Mouse (Mus musculus) heart, embryonic 13.5 days (tissue): ENCODE results near the gene Cldn6. TPM values are rescaled to one million over a fixed set of nuclear protein-coding genes. Genes with fewer than 3 reads are reported as not detected.
A peak's percentile ranks its signal among the peaks of the same experiment; 100 is the strongest.

Source experiments
- ATAC-seq: fragments of 200-750 bp; cut with Nextera tagmentation; 2 replicates; pipeline ENCODE4 v1.8.0; 2017; ENCODE audit warnings: moderate TSS enrichment; ENCODE audit not compliant: insufficient number of reproducible peaks, low FRiP score, low TSS enrichment; ENCODE audit errors: extremely low read depth
- H3K27ac ChIP-seq: fragments of 300-500 bp; sonication (generic); replicated peaks from 2 replicates; pipeline ENCODE4 v1.5.1; 2015; ENCODE audit warnings: moderate library complexity, mild to moderate bottlenecking, inconsistent platforms
- H3K27me3 ChIP-seq: fragments of 300-500 bp; sonication (generic); replicated peaks from 2 replicates; pipeline ENCODE4 v1.6.1; 2015; ENCODE audit warnings: mild to moderate bottlenecking, inconsistent platforms
- H3K36me3 ChIP-seq: fragments of 300-500 bp; sonication (generic); 2 replicates; pipeline ENCODE4 v1.6.1; 2015; ENCODE audit warnings: mild to moderate bottlenecking, inconsistent platforms
- H3K4me1 ChIP-seq: fragments of 300-500 bp; sonication (generic); 2 replicates; pipeline ENCODE4 v1.6.1; 2015; ENCODE audit warnings: inconsistent platforms
- H3K4me2 ChIP-seq: fragments of 300-500 bp; sonication (generic); 2 replicates; pipeline ENCODE4 v1.6.1; 2015; ENCODE audit warnings: inconsistent platforms, mild to moderate bottlenecking, moderate library complexity
- H3K4me3 ChIP-seq: fragments of 300-500 bp; sonication (generic); 2 replicates; pipeline ENCODE4 v1.5.1; 2015; ENCODE audit warnings: moderate library complexity, mild to moderate bottlenecking, inconsistent platforms
- H3K9ac ChIP-seq: fragments of 300-500 bp; sonication (generic); 2 replicates; pipeline ENCODE4 v1.6.1; 2015; ENCODE audit warnings: inconsistent platforms, mild to moderate bottlenecking, moderate library complexity
- H3K9me3 ChIP-seq: fragments of 300-500 bp; sonication (generic); 2 replicates; pipeline ENCODE4 v1.6.1; 2016; ENCODE audit warnings: inconsistent platforms
- WGBS: fragments of 180-500 bp; shearing (Covaris S2); methylation state at CpG from one replicate; pipeline ENCODE4 v1.1.7; 2015; ENCODE audit warnings: mixed read lengths; 5-methylcytosine and 5-hydroxymethylcytosine counted together
- polyA plus RNA-seq: library from polyadenylated mRNA; unstranded; fragments of >200 nt; fragmentation: Nextera tagmentation; extraction: Ambion mirVana; gene quantifications from 2 replicates; pipeline ENCODE4 v1.2.1, GENCODE M21; 2015

Gene Cldn6
- 9.4 and 10.7 TPM in 2 replicates for polyA plus RNA-seq

DNA sequence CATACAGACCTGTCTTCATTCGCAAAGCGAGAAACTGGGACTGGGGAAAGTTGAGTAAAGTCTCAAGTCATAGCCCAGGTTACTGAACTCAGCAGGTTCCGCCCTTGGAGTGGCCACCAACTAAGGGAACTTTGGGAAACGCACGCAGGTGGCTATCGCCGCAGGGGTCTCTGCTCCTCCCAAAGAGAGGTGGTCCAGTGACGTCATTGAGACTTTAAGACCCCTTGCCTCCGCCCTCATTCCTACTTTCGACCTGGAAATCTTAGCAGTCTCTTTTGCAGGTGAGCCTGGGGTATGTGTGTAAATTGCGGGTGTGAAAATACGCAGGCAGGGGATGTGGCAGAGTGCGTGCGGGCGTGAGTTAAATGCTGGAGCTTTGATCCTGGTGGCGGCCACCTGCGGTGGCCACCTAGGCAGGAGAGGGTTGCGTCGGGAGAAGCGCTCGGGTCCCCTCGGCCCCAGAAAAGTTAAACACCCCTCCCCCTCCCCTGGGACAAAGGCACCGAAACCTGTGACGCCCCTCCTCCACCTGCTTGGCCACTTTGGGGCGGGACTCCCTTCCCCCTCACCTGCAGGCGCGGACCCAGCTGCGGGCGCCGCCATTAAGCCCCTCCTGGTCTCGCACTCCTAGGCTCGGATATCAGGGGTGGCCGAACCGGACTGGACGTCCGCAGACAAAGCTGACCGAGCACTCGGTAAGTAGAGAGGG lies at the start of gene Cldn6:
Cldn6 (plus strand) TSS at position 123 of the 709 bp plus-strand sequence.
- H3K27ac ChIP-seq, result no peak within 1 kb of the TSS
- H3K36me3 ChIP-seq, result peaks cover 5% of the 10 kb centered on the region; the same call in 1 of the 2 replicates
- peak within 1 kb of the TSS; percentile 41 for H3K4me3 ChIP-seq
- H3K9ac ChIP-seq, result peak within 1 kb of the TSS; percentile 58; the same call in 1 of the 2 replicates
- peak within 1 kb of the TSS; percentile 61 for H3K4me2 ChIP-seq
- H3K4me1 ChIP-seq, result peaks cover 34% of the 10 kb centered on the region
- no peaks in the 10 kb centered on the region for H3K9me3 ChIP-seq
- H3K27me3 ChIP-seq, result peaks cover 68% of the 10 kb centered on the region
- no peak for ATAC-seq
- 2% methylated on average over 38 of the region's 38 CpGs for WGBS

DNA sequence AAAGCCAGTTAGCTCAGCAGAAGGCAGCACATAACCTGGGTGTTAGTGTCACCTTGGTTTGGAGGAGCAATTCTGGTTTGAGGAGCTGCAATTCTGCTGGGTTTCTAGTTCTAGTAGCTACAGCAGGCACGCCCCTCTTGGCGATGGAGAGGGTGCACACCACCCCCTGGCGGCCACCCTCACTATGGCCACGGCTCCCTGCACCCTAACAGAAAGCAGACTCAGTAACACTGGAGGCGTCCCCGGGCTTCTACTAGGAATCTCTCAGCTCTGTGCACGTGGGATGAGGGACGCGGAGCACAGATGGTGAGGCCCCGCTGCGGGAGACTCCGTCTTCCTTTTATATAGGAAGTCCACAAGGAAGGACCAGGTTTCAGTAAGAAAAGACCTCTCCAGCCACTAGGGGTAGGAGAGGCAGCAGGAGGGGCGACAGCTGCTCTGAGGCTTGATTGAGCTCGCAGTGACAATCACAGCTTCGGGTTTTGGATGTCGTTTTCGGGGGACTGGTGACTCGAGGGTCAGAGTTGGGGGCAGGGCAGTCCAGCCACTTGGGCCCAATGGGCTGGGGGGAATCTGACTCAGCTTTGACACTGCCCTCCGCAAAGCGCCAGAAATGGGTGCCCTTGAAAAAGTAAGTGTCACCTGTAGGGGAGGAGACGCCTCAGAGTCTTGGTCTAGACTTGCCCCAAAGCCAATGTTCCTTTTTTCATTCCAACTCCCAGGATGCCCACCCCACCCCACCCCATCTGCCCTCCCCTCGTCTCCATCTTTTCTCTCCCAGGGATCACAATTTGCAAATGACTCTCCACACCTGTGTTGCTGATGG lies 48.6 kb upstream of the Cldn6 start:
- peak; percentile 33; the same call in 1 of the 2 replicates for ATAC-seq
- 16% methylated on average over 22 of the region's 22 CpGs for WGBS

DNA sequence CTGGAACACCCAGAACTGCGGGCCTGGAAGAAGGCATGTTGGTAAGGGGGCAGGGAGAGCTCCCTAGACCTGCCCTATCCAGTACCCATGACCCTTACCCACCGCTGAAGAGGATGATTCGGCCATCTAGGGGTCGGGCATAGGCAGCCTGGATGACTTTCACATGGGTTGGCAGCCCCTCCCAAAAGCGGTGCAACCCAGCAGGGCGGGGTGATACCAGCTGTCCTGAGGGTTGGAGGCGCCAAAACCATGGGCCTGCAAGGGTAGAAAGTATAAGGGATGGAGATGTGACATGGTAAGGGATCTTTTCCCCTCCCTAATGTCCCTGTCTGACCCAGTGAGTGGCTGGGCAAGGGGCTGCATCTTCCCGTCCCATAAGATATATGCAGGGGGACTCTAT lies 47.8 kb upstream of the Cldn6 start:
- no peak overlapping the region for H3K27ac ChIP-seq
- no peak for ATAC-seq
- peaks cover 4% of the 10 kb centered on the region; the same call in 1 of the 2 replicates for H3K4me1 ChIP-seq
- peaks cover 47% of the 10 kb centered on the region for H3K27me3 ChIP-seq
- no peak overlapping the region for H3K9ac ChIP-seq
- H3K36me3 ChIP-seq, result no peaks in the 10 kb centered on the region
- no peaks in the 10 kb centered on the region for H3K9me3 ChIP-seq
- WGBS, result 65% methylated on average over 8 of the region's 8 CpGs
- no peak overlapping the region for H3K4me2 ChIP-seq
- H3K4me3 ChIP-seq, result no peak overlapping the region

More for the DNA sequence above, 48.6 kb upstream of the Cldn6 start:
- Histone ChIP-seq H3K4me2 (peak overlapping the region; percentile 65), H3K9me3 (no peaks in the 10 kb centered on the region), H3K36me3 (no peaks in the 10 kb centered on the region), H3K9ac (peak overlapping the region; percentile 67), H3K27me3 (peaks cover 40% of the 10 kb centered on the region), H3K4me1 (peaks cover 4% of the 10 kb centered on the region; the same call in 1 of the 2 replicates), H3K4me3 (peak overlapping the region; percentile 32), H3K27ac (no peak overlapping the region)

DNA sequence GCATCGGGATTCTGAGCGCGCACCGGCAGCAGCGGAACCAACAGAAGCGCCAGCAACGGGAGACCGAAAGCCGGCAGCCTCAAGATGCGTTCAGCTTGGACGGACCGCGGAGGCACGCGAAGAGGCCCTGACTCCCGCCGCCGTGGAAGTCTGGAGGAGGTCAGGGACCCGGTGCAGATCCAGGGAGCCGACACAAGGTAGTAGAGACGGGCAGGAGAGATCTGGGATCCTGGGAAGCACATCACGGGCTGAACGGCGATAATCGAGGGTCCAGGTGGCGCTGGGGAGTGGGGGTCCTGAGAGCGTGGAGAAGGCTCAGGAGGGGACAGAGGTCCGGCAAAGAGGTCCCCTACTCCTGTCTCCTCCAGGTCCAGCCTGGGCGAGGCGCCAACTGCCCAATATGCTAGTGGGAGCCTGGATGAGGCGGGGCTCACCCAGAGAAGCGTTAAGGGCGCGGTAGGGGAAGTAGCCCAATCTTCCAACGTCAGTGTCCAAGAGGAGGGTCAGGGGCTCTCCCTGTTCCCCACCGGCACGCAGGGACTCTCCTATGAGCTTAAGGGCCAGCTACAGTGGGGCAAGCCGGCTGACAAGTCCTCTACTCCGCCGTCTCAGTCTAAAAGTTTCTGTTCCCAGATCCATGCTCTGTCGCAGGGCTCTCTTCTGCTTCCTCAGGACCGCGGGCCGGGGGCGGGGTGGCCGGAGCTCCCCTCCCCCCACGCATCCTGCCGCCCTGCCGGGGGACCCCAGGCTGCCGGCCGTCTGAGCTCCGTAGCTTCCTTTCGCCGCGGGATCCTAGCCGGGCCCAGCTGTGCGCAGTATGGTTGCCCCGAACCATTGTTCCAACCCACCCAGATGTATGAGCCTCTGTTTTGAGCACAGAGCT lies 34.2 kb upstream of the Cldn6 start, which contains the start of gene Mmp25:
Mmp25 (minus strand) TSS at position 665 of the 883 bp plus-strand sequence.
- no peak within 1 kb of the TSS for H3K27ac ChIP-seq
- 0 out of 2 replicates have a peak, but pooled peaks have one; percentile 10 for ATAC-seq

DNA sequence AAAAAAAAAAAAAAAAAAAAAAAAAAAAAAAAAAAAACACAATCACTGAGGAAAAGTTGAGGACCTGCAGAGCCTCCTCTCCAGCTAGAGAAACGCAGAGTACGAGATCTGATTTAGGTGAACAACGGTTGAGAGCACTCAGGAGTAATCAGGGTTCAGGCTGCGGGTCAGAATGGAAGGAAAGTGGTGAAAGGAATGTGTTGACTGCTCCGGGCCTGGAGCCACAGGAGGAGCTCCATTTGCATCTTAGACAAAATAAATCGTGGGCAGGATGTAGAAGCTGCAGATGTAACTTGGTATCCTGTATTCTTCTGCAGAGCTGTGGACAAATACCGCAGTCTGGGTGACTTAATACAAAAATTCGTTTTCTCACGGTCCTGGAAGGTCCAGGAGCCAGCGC lies 33.2 kb upstream of the Cldn6 start:
- Histone ChIP-seq H3K27ac (no peak overlapping the region), H3K4me1 (peaks cover 16% of the 10 kb centered on the region), H3K4me2 (no peak overlapping the region), H3K27me3 (peaks cover 43% of the 10 kb centered on the region), H3K9me3 (peaks cover 7% of the 10 kb centered on the region; the same call in 1 of the 2 replicates), H3K9ac (no peak overlapping the region), H3K36me3 (no peaks in the 10 kb centered on the region), H3K4me3 (no peak overlapping the region)
- WGBS, result 19% methylated on average over 10 of the region's 10 CpGs
- ATAC-seq, result no peak

More for the DNA sequence above, 34.2 kb upstream of the Cldn6 start, which contains the start of gene Mmp25:
- H3K4me1 ChIP-seq, result peaks cover 16% of the 10 kb centered on the region
- peak within 1 kb of the TSS; percentile 75 for H3K9ac ChIP-seq
- peaks cover 43% of the 10 kb centered on the region for H3K27me3 ChIP-seq
- WGBS, result 2% methylated on average over 58 of the region's 58 CpGs
- peak within 1 kb of the TSS; percentile 60 for H3K4me3 ChIP-seq
- H3K9me3 ChIP-seq, result peaks cover 7% of the 10 kb centered on the region; the same call in 1 of the 2 replicates
- peak within 1 kb of the TSS; percentile 95 for H3K4me2 ChIP-seq
- no peaks in the 10 kb centered on the region for H3K36me3 ChIP-seq

DNA sequence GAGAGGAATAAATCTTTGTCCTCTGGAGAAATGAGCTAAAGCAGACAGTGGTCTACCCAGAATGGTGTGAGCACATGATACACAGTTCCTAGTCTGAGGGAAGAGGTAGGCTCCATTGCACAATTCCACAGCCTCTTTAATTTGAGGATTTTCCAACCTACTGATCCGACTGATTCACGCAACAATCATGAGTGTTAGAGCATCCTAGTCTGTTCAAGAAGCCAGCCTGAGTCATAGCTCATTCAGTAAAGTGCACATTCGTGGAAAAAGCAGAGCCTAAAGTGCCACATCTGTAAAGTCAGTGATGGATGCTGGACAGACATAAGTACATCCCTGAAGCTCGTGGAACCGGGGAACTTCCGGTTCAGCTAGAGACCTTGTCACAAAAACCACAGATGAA lies 27.7 kb upstream of the Cldn6 start:
- Histone ChIP-seq H3K4me3 (no peak overlapping the region), H3K4me2 (no peak overlapping the region), H3K27ac (no peak overlapping the region), H3K9me3 (no peaks in the 10 kb centered on the region), H3K4me1 (no peaks in the 10 kb centered on the region), H3K9ac (no peak overlapping the region), H3K27me3 (peaks cover 21% of the 10 kb centered on the region; the same call in 1 of the 2 replicates), H3K36me3 (no peaks in the 10 kb centered on the region)
- ATAC-seq, result no peak
- 71% methylated on average over 6 of the region's 6 CpGs for WGBS

- H3K9ac ChIP-seq, result no peak overlapping the region
- H3K27me3 ChIP-seq, result peaks cover 25% of the 10 kb centered on the region
- H3K4me2 ChIP-seq, result no peak overlapping the region
- 57% methylated on average over 2 of the region's 2 CpGs for WGBS
- no peak overlapping the region for H3K27ac ChIP-seq
- H3K4me1 ChIP-seq, result no peaks in the 10 kb centered on the region
- H3K9me3 ChIP-seq, result no peaks in the 10 kb centered on the region
- no peak overlapping the region for H3K4me3 ChIP-seq
- no peak for ATAC-seq
- no peaks in the 10 kb centered on the region for H3K36me3 ChIP-seq
Observed at GRCm38 (mm10) chr17:23653324-23653723, 25.7 kb upstream of the Cldn6 start.

DNA sequence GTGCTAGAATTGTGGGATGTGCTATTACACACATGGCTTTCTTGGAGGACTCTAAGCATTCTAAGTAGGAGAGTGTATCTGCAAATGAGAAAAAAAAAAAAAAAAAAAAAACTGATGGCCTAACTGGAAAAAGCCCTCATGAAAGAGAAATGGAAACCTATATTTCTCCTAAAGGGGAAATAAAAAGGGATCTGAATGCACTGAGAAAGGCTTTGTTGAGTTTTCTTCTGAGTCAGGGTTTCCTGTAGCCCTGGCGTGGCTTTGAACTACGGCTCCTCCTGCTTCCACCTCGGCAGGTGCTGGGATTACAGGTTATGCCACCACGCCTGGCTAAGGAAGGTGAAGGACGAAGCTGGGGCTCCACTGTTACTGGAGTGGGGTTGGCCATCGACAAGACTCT lies 25.0 kb upstream of the Cldn6 start:
- peaks cover 29% of the 10 kb centered on the region for H3K27me3 ChIP-seq
- no peaks in the 10 kb centered on the region for H3K36me3 ChIP-seq
- H3K4me1 ChIP-seq, result no peaks in the 10 kb centered on the region
- H3K9me3 ChIP-seq, result no peaks in the 10 kb centered on the region
- H3K9ac ChIP-seq, result no peak overlapping the region
- H3K4me2 ChIP-seq, result no peak overlapping the region
- H3K27ac ChIP-seq, result no peak overlapping the region
- H3K4me3 ChIP-seq, result no peak overlapping the region
- ATAC-seq, result no peak
- WGBS, result 54% methylated on average over 6 of the region's 6 CpGs

DNA sequence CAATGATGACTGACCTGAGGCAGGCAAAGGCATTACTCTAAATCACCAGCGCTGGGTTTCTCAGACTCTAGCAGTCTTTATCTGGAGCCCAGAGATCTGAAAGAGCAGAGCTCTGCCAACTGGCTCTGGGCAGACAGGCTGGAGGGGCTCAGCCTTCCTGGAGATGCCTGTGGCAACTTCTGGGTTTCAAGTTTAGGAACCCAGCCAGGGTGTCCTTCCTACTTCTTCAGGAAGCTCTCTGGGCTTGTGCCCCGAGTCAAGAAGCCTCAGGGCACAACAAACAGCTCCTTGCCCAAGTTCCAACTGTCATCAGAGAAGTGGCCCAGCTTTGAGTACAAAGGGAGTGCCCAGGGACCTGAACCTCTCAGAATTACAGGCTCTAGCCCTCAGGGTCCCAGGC lies 24.6 kb upstream of the Cldn6 start:
- no peak for ATAC-seq
- Histone ChIP-seq H3K4me3 (no peak overlapping the region), H3K36me3 (no peaks in the 10 kb centered on the region), H3K9ac (no peak overlapping the region), H3K27me3 (peaks cover 33% of the 10 kb centered on the region), H3K4me2 (no peak overlapping the region), H3K27ac (no peak overlapping the region), H3K4me1 (no peaks in the 10 kb centered on the region), H3K9me3 (no peaks in the 10 kb centered on the region)
- 57% methylated on average over 2 of the region's 2 CpGs for WGBS

DNA sequence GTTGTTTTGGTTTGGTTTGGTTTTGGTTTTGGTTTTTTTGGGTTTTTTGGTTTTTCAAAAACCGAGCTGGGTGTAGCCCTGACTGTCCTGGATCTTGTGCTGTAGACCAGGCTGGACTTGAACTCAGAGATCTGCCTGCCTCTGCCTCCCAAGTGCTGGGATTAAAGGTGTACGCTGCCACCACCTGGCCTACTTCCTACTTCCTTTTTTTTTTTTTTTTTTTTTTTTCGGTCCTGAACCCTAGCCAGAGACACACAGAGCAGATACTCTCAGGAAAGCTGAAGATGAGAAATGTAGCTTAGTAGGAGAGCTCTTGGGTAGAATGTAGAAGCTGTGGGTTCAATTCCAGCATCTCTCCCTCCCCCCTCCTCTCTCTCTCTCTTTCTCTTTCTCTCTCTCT lies 20.6 kb upstream of the Cldn6 start:
- ATAC-seq, result no peak
- Histone ChIP-seq H3K27ac (no peak overlapping the region), H3K9ac (no peak overlapping the region), H3K27me3 (peaks cover 73% of the 10 kb centered on the region), H3K36me3 (no peaks in the 10 kb centered on the region), H3K4me3 (no peak overlapping the region), H3K4me1 (peaks cover 14% of the 10 kb centered on the region), H3K4me2 (no peak overlapping the region), H3K9me3 (no peaks in the 10 kb centered on the region)
- 74% methylated on average over 3 of the region's 3 CpGs for WGBS
